Mouse (Mus musculus): ENCODE data around the gene Sync.

Gene Sync

DNA sequence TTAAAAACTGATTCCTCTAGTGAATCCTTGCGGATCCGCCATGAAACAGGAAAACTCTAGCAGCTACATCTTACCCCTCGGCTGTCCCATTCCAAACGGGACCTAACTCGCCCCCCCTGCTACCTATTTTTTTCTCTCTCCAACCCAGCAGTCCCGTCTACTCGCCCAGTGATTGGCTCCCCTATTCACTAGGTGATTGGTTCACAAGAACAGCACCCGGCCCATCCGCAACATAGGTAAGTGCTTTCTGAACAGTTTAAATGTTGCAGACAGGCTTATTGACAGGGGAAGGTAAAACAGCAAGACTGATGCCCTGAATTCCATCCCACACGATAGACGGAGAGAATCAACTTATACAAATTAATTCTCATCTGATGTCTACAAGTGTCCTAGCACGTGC is 65.8 kb downstream of the Sync start:
- ATAC-seq (ENCODE audit: insufficient number of reproducible peaks, low FRiP score, low TSS enrichment): no peak

DNA sequence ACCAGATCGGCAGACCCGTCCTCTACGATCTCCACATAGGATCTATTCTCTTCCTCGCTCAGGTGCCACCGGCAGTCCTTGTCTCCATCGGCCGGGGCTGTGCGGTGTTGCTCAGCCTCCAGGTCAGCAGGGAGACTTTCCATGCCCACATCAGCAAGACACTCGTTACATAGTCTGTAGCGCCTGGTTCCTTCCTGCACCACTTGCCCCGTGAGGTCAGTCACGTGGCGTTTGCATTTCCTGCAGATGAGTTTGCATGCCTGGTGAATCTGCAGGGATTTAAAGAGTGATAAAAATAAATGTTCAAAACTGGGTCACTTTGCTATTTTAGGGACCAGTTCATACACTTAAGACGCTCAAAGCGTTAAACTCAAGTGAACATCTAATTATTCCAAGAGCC is 66.8 kb downstream of the Sync start:
- no peak for ATAC-seq (ENCODE audit: insufficient number of reproducible peaks, low FRiP score, low TSS enrichment)

- no peak for ATAC-seq (ENCODE audit: insufficient number of reproducible peaks, low FRiP score, low TSS enrichment)
Observed at GRCm38 (mm10) chr4:129357613-129358163, 70.3 kb downstream of the Sync start.

Measured in cerebellum, adult (tissue).